Mouse (Mus musculus) adrenal gland, postnatal 25 days (tissue): ENCODE results near the gene Tmem132a. TPM values are rescaled to one million over a fixed set of nuclear protein-coding genes. Genes with fewer than 3 reads are reported as not detected.

Experiments used
- DNase-seq: peaks from one replicate; pipeline ENCODE4 v3.0.0; 2021; ENCODE audit warnings: mixed read lengths
- total RNA-seq: library from RNA; stranded (reverse); gene quantifications from 2 replicates; pipeline ENCODE4 v1.2.3, GENCODE M21; 2021

Gene Tmem132a
- total RNA-seq, 1 experiment from 2014 or later: 32.8 TPM

- DNase-seq: peak; percentile 65
These were observed 38.3 kb downstream of the Tmem132a start for GRCm38 (mm10) chr19:10831424-10831823.

GRCm38 (mm10) chr19:10829436-10830175 lies 40.1 kb downstream of the Tmem132a start, which contains the start of gene Cd6:
Cd6 (minus strand) TSS chr19:10830058.
- no peak for DNase-seq

- DNase-seq: no peak
These were observed 41.4 kb downstream of the Tmem132a start for GRCm38 (mm10) chr19:10828321-10828720.

- DNase-seq: no peak
These were observed 45.7 kb downstream of the Tmem132a start for GRCm38 (mm10) chr19:10824061-10824460.

GRCm38 (mm10) chr19:10822534-10822933 lies 47.2 kb downstream of the Tmem132a start:
- no peak for DNase-seq

- DNase-seq: no peak
These were observed 48.4 kb downstream of the Tmem132a start for GRCm38 (mm10) chr19:10821319-10821718.

- no peak for DNase-seq
These were observed 51.4 kb downstream of the Tmem132a start for GRCm38 (mm10) chr19:10818217-10818946.

- no peak for DNase-seq
These were observed 53.3 kb downstream of the Tmem132a start for GRCm38 (mm10) chr19:10816462-10816861.

GRCm38 (mm10) chr19:10815871-10816270 lies 53.9 kb downstream of the Tmem132a start:
- DNase-seq: no peak

GRCm38 (mm10) chr19:10813905-10814304 lies 55.8 kb downstream of the Tmem132a start:
- no peak for DNase-seq

GRCm38 (mm10) chr19:10813039-10813438 lies 56.7 kb downstream of the Tmem132a start:
- no peak for DNase-seq

- no peak for DNase-seq
These were observed 58.3 kb downstream of the Tmem132a start for GRCm38 (mm10) chr19:10811471-10811870.

GRCm38 (mm10) chr19:10810176-10810492 lies 59.6 kb downstream of the Tmem132a start:
- no peak for DNase-seq

GRCm38 (mm10) chr19:10809428-10810175 lies 60.1 kb downstream of the Tmem132a start:
- no peak for DNase-seq

- no peak for DNase-seq
These were observed 61.1 kb downstream of the Tmem132a start for GRCm38 (mm10) chr19:10808524-10809233.

Other genes with a start within 250 kb of the Tmem132a start
- gene Vwce, start 235.7 kb downstream of the Tmem132a start, total RNA-seq: 0.43 and 1.4 TPM in 2 replicates
- gene Pga5, start 191.9 kb downstream of the Tmem132a start, total RNA-seq: not detected in 2 replicates
- gene Vps37c, start 181.2 kb downstream of the Tmem132a start, total RNA-seq: 32.4 and 33.6 TPM in 2 replicates
- 0.12 TPM in 1 of 2 replicates, not detected in the other for gene Cd5, start 130.9 kb downstream of the Tmem132a start, total RNA-seq
- not detected in 2 replicates for gene Cd6, start 39.9 kb downstream of the Tmem132a start, total RNA-seq
- 3.2 and 4.0 TPM in 2 replicates for gene Slc15a3, start 30.2 kb downstream of the Tmem132a start, total RNA-seq
- gene Tmem109, start 12.1 kb upstream of the Tmem132a start, total RNA-seq: 143 and 161 TPM in 2 replicates
- 196 and 223 TPM in 2 replicates for gene Prpf19, start 25.3 kb upstream of the Tmem132a start, total RNA-seq
- gene Zp1, start 50.7 kb upstream of the Tmem132a start, total RNA-seq: not detected in 2 replicates
- gene Ptgdr2, start 67.2 kb upstream of the Tmem132a start, total RNA-seq: 0.12 and 0.48 TPM in 2 replicates
- gene Ccdc86, start 79.3 kb upstream of the Tmem132a start, total RNA-seq: 14.5 and 16.7 TPM in 2 replicates
- gene Ms4a10, start 104.7 kb upstream of the Tmem132a start, total RNA-seq: 30.9 and 39.3 TPM in 2 replicates
- gene Ms4a15, start 123.3 kb upstream of the Tmem132a start, total RNA-seq: not detected in 2 replicates
- not detected in 2 replicates for gene Ms4a18, start 148.1 kb upstream of the Tmem132a start, total RNA-seq
- 0.90 and 0.94 TPM in 2 replicates for gene Ms4a8a, start 211.2 kb upstream of the Tmem132a start, total RNA-seq